Mouse (Mus musculus) megakaryocyte, embryonic 14.5 days (primary cell): ENCODE results near the gene D630045J12Rik.

ENCODE experiments used
- FLI1 ChIP-seq: IDR thresholded peaks from 2 replicates; pipeline ENCODE4 v1.6.1; 2012; ENCODE audit warnings: low read length, inconsistent platforms, mixed read lengths
- GATA1 ChIP-seq: IDR thresholded peaks from 3 replicates; pipeline ENCODE4 v1.6.1; 2012; ENCODE audit warnings: mixed read lengths, low read length, inconsistent platforms, borderline replicate concordance

DNA sequence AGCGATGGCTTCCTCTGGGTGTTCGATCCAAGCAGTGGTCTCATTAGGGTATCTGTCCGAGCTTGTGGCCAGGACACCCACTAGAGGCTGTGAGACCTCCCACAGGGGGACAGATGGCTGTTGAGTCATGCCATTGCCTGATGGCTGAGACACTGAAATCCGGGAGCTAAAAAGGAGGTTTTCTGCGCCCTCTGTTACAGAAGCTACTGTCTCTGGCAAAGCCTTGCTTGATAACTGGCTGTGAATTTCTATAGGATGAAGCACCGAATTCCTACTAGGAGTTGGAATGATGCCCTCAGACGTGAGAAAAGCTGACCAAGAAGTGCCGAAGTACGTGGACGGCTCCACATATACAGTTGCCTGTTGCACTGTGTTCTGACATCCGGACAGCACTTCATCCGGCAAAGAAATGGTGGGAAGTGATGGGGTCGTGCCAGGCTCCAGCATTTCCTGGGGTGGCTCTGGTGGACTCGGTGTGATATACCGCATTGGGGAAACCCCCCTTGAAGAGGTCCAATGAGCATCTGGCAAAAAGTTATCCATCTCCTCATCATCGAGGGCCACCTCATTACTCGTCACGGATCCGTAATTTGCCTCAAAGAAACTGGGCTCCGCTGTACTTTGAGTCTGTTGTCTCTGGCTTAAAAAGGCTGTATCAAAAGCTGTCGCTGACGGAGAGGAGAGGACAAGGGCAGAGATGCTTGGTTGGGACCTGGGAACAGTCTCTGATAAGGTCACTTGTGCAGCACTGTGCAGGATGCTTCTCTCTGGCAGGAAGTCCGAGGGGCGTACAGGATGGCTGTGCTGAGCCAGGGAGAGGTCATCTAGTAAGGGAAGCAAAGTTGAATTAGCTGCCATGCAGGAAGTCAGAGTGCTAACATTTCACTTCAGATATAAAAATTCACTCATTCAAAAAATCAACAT is 57.3 kb downstream of the D630045J12Rik start:
- no peak for TF ChIP-seq GATA1
- no peak for TF ChIP-seq FLI1
